Mouse (Mus musculus): Measurements from ENCODE around the gene Trim24. TPM values are rescaled to one million over a fixed set of nuclear protein-coding genes. Genes with fewer than 3 reads are reported as not detected.
A peak's percentile ranks its signal among the peaks of the same experiment; 100 is the strongest.
"Not testable (repeated sequence)": the region's sequence is repeated elsewhere in the genome, so short reads cannot be mapped to it uniquely, and the experiment has no call there.

Trim24 gene
- 10 to 100 TPM; 26.2 to 30.0 TPM for total RNA-seq (2021)
- long read RNA-seq, experiment 1, full-length matches to known transcripts: 10 of 14 reads
- long read RNA-seq, experiment 1, partial matches to known transcripts: 3 of 14 reads
- long read RNA-seq, experiment 1, other reads (novel, unspliced or antisense): 1 of 14 reads
- long read RNA-seq, experiment 2, full-length matches to known transcripts: 10 of 21 reads
- long read RNA-seq, experiment 2, partial matches to known transcripts: 7 of 21 reads
- long read RNA-seq, experiment 2, other reads (novel, unspliced or antisense): 4 of 21 reads

DNA sequence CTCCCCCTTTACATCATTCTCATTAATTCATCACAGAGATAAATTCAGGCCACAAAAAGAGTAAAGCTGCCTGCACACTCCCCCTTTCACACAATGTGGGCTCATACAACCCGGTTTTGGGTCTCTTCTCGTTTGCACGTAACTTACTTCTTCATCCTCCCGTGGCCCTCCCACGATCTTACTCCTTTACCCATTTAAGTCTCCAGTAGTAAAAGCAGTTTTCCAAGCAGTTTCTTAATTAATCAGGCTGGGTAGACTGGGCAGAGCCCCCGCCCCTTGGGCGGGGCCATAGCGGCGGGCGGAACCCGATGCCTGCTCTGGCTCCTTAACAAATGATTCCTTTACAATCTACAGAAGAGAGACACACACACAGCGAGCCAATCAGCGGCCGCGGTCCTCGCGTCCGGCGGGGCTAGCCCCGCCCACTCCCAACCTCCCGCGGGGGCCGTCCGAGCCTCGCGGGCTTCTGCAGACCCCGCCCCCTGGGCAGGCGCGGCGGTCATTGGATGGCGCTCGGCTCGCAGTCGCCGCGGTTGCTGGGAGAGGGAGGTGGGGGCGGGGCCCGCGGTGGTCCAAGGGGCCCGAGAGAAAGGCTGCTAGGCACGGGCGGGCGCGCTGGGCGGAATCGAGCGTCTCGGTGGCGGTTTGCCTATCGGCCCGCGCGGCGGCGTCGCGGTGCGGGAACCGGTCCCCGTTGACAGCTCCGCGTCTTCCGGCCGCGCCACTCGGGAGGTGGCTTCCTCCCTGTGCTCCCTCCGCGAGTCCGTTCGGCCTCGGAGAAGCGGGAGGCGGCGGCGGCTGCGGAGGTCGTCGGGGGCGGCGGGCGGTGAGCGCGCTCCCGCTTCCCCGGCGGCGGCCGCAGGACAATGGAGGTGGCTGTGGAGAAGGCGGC, at the start of gene Trim24:
TSS of gene Trim24 (plus strand) at position 567 of the 892 bp plus-strand sequence.
- peak; percentile 97 for DNase-seq

GRCm38 (mm10) chr6:37821531-37822051, 49.0 kb upstream of the Trim24 start:
- no peak for DNase-seq

GRCm38 (mm10) chr6:37822390-37822789, 48.2 kb upstream of the Trim24 start:
- DNase-seq: no peak

GRCm38 (mm10) chr6:37823731-37824130, 46.9 kb upstream of the Trim24 start:
- DNase-seq: no peak

DNA sequence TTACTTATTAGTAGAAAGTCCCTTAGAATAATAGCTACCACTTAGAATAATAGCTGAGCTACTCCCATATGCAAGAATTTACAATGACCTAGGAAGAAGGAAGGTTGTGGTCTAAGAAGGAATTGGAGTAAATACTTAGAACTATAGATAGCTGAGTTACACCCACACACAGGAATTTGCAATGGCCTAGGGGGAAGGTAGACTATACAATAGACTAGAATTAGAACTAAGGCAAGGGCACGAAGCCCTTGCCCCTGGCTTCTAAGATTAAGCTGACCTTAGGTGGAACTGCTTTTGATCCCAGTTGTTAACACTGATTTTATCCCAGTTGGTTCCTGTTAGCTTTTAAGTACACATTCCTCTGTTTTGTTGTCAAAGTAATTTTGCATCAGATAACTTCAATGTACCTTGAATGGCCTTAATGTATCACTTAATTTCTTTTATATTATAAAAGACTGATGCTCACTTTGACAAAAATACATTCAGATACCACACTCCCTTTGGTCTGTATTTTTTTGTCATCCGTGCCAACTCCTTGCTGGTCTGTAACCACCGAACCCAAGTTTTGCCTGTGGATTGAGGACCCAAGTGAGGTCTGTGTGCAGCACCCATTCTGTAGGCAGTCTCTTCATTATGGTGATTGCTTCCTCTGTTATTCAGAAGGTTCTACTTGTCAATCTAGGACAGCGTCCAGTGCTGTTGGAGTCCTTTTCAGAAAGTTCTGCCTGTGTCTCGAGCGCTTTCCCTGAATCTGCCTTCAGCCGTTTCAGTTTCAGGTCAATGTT, 45.1 kb upstream of the Trim24 start:
- not testable (repeated sequence) for DNase-seq

- no peak for DNase-seq
Observed at GRCm38 (mm10) chr6:37828955-37829354, 41.7 kb upstream of the Trim24 start.

- DNase-seq: no peak
Observed at GRCm38 (mm10) chr6:37829631-37830030, 41.0 kb upstream of the Trim24 start.

- DNase-seq: no peak
Observed at GRCm38 (mm10) chr6:37833691-37834090, 36.9 kb upstream of the Trim24 start.

DNA sequence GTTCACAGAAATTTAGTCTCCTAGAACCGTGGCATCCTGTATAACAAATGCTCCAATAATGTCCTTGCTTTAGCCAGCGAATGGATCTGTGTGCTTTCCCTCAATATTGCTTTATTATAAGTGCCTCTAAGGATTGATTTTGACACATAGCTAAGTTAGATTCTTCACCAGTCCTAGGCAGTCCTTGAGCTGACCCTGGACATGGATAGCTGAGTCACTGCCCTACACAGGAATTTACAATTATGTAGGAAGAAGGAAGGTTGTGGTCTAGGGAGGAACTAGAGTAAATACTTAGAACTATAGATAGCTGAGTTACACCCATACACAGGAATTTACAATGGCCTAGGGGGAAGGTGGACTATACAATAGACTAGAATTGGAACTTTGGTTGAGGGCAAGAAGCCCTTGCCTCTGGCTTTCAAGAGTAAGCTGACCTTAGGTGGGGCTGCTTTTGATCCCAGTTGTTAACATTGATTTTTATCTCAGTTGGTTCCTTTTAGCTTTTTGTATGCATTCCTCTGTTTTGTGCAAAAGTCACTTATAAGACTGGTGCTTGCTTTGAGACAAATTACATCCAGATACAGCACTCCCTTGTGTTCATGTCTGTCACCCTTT, 33.6 kb upstream of the Trim24 start:
- DNase-seq: not testable (repeated sequence)

GRCm38 (mm10) chr6:37842779-37843605, 27.6 kb upstream of the Trim24 start:
- no peak for DNase-seq

DNA sequence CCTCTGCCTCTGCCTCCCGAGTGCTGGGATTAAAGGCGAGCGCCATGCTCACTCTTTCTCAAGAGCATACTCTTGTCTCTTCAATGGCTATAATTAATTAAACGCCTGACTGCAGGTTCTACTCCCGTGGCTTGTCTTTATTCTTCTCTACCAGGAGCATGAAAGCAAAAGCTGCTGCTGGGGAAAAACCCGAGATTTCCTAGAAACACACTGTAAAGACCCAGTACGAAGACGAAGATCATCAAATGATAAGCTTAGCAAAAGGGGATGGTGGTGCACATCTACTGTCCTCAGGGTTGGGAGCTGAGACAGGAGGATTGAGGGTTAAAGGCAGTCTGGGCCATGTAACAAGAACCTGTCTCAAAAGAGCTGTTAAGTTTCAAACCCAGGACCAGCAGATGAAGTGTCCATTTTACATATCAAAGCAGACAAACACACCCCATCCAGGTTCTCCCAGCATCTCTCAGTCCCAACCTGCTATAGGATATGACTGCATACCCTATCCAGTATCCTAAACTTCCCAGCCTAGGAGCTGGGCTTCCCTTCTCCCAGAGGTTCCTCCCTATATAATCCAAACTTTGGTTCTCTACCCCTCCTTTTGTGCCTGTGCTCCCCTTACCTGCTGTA, 26.9 kb upstream of the Trim24 start:
- no peak for DNase-seq

DNA sequence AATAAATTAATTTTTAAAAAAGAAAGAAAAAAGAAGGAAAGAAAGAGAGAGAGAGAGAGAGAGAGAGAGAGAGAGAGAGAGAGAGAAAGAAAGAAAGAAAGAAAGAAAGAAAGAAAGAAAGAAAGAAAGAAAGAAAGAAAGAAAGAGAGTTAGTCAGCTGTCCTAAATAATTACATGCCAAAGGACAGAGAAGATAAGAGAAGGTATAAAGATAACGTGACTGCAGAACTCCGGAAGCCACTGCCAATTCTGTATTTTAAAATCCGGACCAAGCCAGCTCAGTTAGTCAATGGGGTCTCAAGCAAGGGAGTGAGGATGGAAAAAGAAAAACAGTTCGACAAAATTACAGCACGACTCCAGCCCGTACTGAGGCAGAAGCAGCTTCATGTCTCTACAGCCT, 25.7 kb upstream of the Trim24 start:
- DNase-seq: not testable (repeated sequence)

- not testable (repeated sequence) for DNase-seq
Observed at GRCm38 (mm10) chr6:37847531-37847930, 23.1 kb upstream of the Trim24 start.

DNA sequence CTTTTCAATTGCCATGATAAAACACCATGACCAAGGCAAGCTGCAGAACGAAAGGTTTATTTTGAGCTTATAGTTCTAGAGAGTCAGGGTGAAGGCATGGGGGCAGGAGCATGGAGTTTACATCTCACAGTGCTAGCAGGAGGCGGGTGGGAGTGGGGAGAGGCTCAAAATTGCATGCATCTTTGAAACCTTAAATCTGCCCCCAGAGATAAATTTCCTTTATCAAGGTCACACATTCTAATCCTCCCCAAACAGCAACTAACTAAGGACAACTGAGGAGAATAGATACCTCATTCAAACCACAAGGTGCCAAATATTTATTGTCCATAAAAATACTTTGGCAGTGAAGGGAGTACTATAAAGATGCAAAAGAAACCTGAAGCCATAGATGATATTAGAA, 19.3 kb upstream of the Trim24 start:
- DNase-seq: no peak

- no peak for DNase-seq
Observed at GRCm38 (mm10) chr6:37853289-37853688, 17.3 kb upstream of the Trim24 start.

DNA sequence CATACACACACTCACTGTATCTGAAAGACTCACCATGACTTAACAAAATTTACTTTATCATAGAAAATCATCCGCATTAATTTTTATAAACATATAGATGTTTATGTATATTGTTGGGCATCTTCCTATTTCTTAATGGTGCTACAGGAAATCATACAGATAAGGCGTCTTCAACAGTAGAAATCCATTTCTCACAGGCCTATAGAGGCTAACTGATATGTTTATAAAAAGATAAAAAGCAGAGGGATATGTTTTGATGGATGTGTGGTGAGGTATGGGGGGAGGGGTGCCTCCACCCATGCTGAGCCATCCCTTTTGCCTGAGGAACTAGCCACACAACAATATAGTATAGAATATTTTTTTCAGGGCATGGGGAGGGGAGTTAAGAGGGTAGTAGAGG, 15.2 kb upstream of the Trim24 start:
- DNase-seq: no peak

DNA sequence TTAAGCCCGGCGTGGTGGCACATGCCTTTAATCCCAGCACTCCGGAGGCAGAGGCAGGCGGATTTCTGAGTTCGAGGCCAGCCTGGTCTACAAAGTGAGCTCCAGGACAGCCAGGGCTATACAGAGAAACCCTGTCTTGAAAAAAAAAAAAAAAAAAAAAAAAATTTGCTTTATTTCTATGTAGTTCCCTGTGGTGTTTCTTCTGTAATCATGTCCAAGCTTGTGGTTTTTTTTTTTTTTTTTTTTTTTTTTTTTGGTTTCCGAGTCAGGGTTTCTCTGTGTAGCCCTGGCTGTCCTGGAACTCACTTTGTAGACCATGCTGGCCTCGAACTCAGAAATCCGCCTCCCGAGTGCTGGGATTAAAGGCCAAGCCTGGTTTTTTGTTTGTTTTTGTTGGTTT, 14.3 kb upstream of the Trim24 start:
- DNase-seq: not testable (repeated sequence)

DNA sequence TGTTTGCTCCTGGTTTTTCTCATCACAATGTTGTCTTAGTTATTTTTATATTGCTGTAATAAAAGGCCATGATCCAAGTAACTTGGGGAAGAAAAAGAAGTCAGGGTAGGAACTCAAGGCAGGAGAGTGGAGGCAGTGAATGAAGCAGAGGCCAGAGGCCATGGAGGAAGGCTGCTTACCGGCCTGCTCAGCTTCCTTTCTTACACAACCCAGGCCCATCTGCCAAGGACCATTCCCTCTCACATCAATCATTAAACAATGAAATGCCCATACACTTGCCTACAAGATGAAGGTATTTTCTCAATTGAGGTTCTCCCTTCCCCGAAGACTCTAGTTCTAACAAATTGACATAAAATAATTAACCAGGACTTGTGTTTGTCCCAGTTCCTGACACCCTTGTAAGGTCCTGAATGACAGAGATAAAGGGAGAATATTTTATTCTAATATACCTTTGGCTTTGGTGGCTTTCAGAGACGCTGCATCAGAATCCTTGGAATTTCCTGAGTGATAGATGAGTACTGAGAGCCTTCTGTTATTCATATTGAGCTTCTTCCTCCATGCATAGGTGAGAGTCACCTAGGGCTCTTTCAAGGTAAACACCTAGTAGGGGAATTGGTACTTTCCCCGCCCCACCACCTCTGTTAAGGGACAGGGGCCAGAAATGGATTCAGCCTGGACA, 13.3 kb upstream of the Trim24 start:
- no peak for DNase-seq

GRCm38 (mm10) chr6:37858126-37858525, 12.5 kb upstream of the Trim24 start:
- no peak for DNase-seq

DNA sequence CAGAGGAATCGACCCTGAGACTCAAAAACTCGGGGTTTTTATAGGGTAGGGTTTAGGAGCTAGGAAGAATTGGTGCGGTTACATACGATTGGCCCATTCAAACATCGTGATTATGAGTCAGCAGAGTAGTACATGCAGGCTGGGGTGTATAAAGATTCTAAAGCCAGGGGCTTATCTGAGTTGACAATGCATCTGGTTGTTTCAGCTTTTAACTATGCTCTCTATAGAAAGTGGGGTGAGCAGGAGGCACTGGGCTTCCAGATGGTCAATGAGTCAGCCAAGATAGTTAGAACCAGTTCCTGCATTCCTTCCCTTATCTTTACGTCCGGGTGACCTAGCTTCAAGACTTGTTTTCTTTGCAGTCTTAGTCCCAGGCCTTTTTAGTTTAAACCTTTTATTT, 7.7 kb upstream of the Trim24 start:
- no peak for DNase-seq

Measured in gastrocnemius, postnatal 10 days (tissue).